Mouse (Mus musculus): ENCODE measurements at regions not wholly inside any gene's neighbourhood (a gene's known extent, or its start where the extent isn't known, plus 50 kb on each side); places are given as distances from the start of the nearest gene placed in this dataset.

- TF ChIP-seq EP300 (optimal IDR thresholded peaks at IDR 0.05) (no peak), CTCF (IDR thresholded peaks at IDR 0.05; ENCODE audit: low read depth) (no peak)
Measured at GRCm38 (mm10) chr15:25489804-25490203, 76.2 kb upstream of the Basp1 start.
